Mouse (Mus musculus) cortical plate, adult 2 months (tissue): Measurements from ENCODE around the gene 1110002E22Rik. TPM values are rescaled to one million over a fixed set of nuclear protein-coding genes. Genes with fewer than 3 reads are reported as not detected.

Experiments used
- H3K27ac ChIP-seq: fragments of 200-500 bp; 2 replicates; pipeline ENCODE4 v1.5.1; 2012; ENCODE audit warnings: low read length, control low read depth, inconsistent platforms; ENCODE audit not compliant: insufficient read depth
- H3K4me1 ChIP-seq: fragments of 200-500 bp; 2 replicates; pipeline ENCODE4 v1.6.1; 2011; ENCODE audit warnings: low read length; ENCODE audit not compliant: control insufficient read depth, insufficient read depth
- H3K4me3 ChIP-seq: fragments of 200-500 bp; 2 replicates; pipeline ENCODE4 v1.5.1; 2011; ENCODE audit warnings: mild to moderate bottlenecking, low read length, control low read depth; ENCODE audit not compliant: insufficient read depth
- CTCF ChIP-seq: fragments of 200-500 bp; IDR thresholded peaks from 2 replicates; pipeline ENCODE4 v1.5.1; 2011; ENCODE audit warnings: mild to moderate bottlenecking, control low read depth, low read length; ENCODE audit not compliant: insufficient read depth; ENCODE audit errors: extremely low read depth
- POLR2A ChIP-seq: fragments of 200-500 bp; IDR thresholded peaks from 2 replicates; pipeline ENCODE4 v1.6.1; 2011; ENCODE audit warnings: mild to moderate bottlenecking, low read length, control low read depth; ENCODE audit not compliant: insufficient read depth; ENCODE audit errors: extremely low read depth
- polyA plus RNA-seq: library from polyadenylated mRNA; depleted of rRNA; stranded (reverse); fragments of >200 nt; gene quantifications from 2 replicates; pipeline ENCODE4 v1.2.3, GENCODE M21; 2012; rRNA removed

Gene 1110002E22Rik
- polyA plus RNA-seq, result 0.98 and 1.2 TPM in 2 replicates

GRCm38 (mm10) chr3:138064732-138065645 lies at the start of gene 1110002E22Rik:
TSS of gene 1110002E22Rik (plus strand) at chr3:138065052.
- Histone ChIP-seq H3K4me1 (peaks cover 7% of the 10 kb centered on the region), H3K4me3 (no peak within 1 kb of the TSS), H3K27ac (peak within 1 kb of the TSS; percentile 48)
- TF ChIP-seq POLR2A, result no peak

- H3K4me1 ChIP-seq, result no peaks in the 10 kb centered on the region
- no peak overlapping the region for H3K4me3 ChIP-seq
- TF ChIP-seq POLR2A, result no peak
- TF ChIP-seq CTCF, result no peak
- H3K27ac ChIP-seq, result no peak overlapping the region
Observed at GRCm38 (mm10) chr3:138016810-138017209, 48.0 kb upstream of the 1110002E22Rik start.

GRCm38 (mm10) chr3:138022003-138022402 lies 42.8 kb upstream of the 1110002E22Rik start:
- H3K4me1 ChIP-seq, result peaks cover 2% of the 10 kb centered on the region; the same call in 1 of the 2 replicates
- no peak overlapping the region for H3K4me3 ChIP-seq
- TF ChIP-seq CTCF (no peak), POLR2A (no peak)
- H3K27ac ChIP-seq, result no peak overlapping the region

GRCm38 (mm10) chr3:138022651-138023050 lies 42.2 kb upstream of the 1110002E22Rik start:
- Histone ChIP-seq H3K4me1 (peaks cover 2% of the 10 kb centered on the region; the same call in 1 of the 2 replicates), H3K4me3 (no peak overlapping the region), H3K27ac (no peak overlapping the region)
- TF ChIP-seq POLR2A (no peak), CTCF (no peak)

GRCm38 (mm10) chr3:138026286-138026685 lies 38.6 kb upstream of the 1110002E22Rik start:
- no peak overlapping the region for H3K4me3 ChIP-seq
- H3K4me1 ChIP-seq, result peaks cover 4% of the 10 kb centered on the region; the same call in 1 of the 2 replicates
- TF ChIP-seq CTCF (no peak), POLR2A (no peak)
- H3K27ac ChIP-seq, result no peak overlapping the region

- Histone ChIP-seq H3K27ac (no peak overlapping the region; the same call in 1 of the 2 replicates), H3K4me3 (no peak overlapping the region), H3K4me1 (peaks cover 4% of the 10 kb centered on the region; the same call in 1 of the 2 replicates)
- TF ChIP-seq CTCF (no peak), POLR2A (no peak)
Observed at GRCm38 (mm10) chr3:138027575-138028362, 37.1 kb upstream of the 1110002E22Rik start.

GRCm38 (mm10) chr3:138029351-138029750 lies 35.5 kb upstream of the 1110002E22Rik start:
- H3K27ac ChIP-seq, result no peak overlapping the region
- H3K4me3 ChIP-seq, result no peak overlapping the region
- H3K4me1 ChIP-seq, result peaks cover 4% of the 10 kb centered on the region; the same call in 1 of the 2 replicates
- TF ChIP-seq POLR2A, result no peak
- TF ChIP-seq CTCF, result no peak

- Histone ChIP-seq H3K4me3 (no peak overlapping the region), H3K27ac (no peak overlapping the region), H3K4me1 (peaks cover 4% of the 10 kb centered on the region; the same call in 1 of the 2 replicates)
- no peak for TF ChIP-seq POLR2A
- no peak for TF ChIP-seq CTCF
Observed at GRCm38 (mm10) chr3:138030563-138030962, 34.3 kb upstream of the 1110002E22Rik start.

GRCm38 (mm10) chr3:138033986-138034385 lies 30.9 kb upstream of the 1110002E22Rik start:
- no peak overlapping the region for H3K4me3 ChIP-seq
- H3K27ac ChIP-seq, result no peak overlapping the region
- TF ChIP-seq CTCF (no peak), POLR2A (no peak)
- no peaks in the 10 kb centered on the region for H3K4me1 ChIP-seq
